Mouse (Mus musculus) macrophage (primary cell): ENCODE results near the gene Gm30191. TPM values are rescaled to one million over a fixed set of nuclear protein-coding genes. Genes with fewer than 3 reads are reported as not detected.
A peak's percentile ranks its signal among the peaks of the same experiment; 100 is the strongest.

ENCODE experiments used
- H3K27ac ChIP-seq: fragments of 350-480 bp; formaldehyde crosslinking; 2 replicates; pipeline ENCODE4 v1.9.0; 2021
- H3K36me3 ChIP-seq: fragments of 350-480 bp; formaldehyde crosslinking; 2 replicates; pipeline ENCODE4 v1.9.0; 2021; ENCODE audit errors: inconsistent target
- H3K4me3 ChIP-seq: fragments of 350-480 bp; formaldehyde crosslinking; 2 replicates; pipeline ENCODE4 v1.9.0; 2021; ENCODE audit errors: inconsistent target
- H3K79me2 ChIP-seq: fragments of 350-480 bp; formaldehyde crosslinking; 2 replicates; pipeline ENCODE4 v1.9.0; 2021; ENCODE audit errors: inconsistent target
- WGBS: methylation state at CpG from one replicate; pipeline ENCODE4 v1.1.7; 2026; ENCODE audit warnings: inconsistent platforms; ENCODE audit not compliant: missing documents; 5-methylcytosine and 5-hydroxymethylcytosine counted together
- polyA plus RNA-seq: library from polyadenylated mRNA; stranded (reverse); fragments of 250-400 nt; gene quantifications from 3 replicates; pipeline ENCODE4 v1.2.4, GENCODE M21; 2018; ENCODE audit warnings: inconsistent platforms

The Gm30191 gene
- polyA plus RNA-seq, 1 experiment from 2014 or later = not detected

- WGBS = 1% methylated on average over 57 of the region's 60 CpGs
- Histone ChIP-seq H3K36me3 (no peaks in the 10 kb centered on the region), H3K79me2 (no peaks in the 10 kb centered on the region), H3K27ac (no peak within 1 kb of the TSS), H3K4me3 (peak within 1 kb of the TSS; percentile 59)
Measured at GRCm38 (mm10) chr4:134245148-134245843, 1.4 kb upstream of the Gm30191 start, which contains the start of gene Zfp593. TSS of gene Zfp593 (minus strand) at chr4:134245592.

GRCm38 (mm10) chr4:134246256-134246655, 479 bp upstream of the Gm30191 start:
- H3K36me3 ChIP-seq = no peaks in the 10 kb centered on the region
- H3K27ac ChIP-seq = no peak overlapping the region
- no peak overlapping the region for H3K4me3 ChIP-seq
- H3K79me2 ChIP-seq = no peaks in the 10 kb centered on the region
- 68% methylated on average over 4 of the region's 4 CpGs for WGBS

- H3K27ac ChIP-seq = no peak overlapping the region
- H3K4me3 ChIP-seq = no peak overlapping the region
- no peaks in the 10 kb centered on the region for H3K36me3 ChIP-seq
- H3K79me2 ChIP-seq = no peaks in the 10 kb centered on the region
- WGBS = 10% methylated on average over 30 of the region's 30 CpGs
Measured at GRCm38 (mm10) chr4:134249651-134250050, 2.9 kb downstream of the Gm30191 start.

- 75% methylated on average over 27 of the region's 27 CpGs for WGBS
- H3K36me3 ChIP-seq = no peaks in the 10 kb centered on the region
- H3K27ac ChIP-seq = no peak overlapping the region
- no peak overlapping the region for H3K4me3 ChIP-seq
- no peaks in the 10 kb centered on the region for H3K79me2 ChIP-seq
Measured at GRCm38 (mm10) chr4:134250116-134250929, 3.6 kb downstream of the Gm30191 start.

- Histone ChIP-seq H3K4me3 (no peak overlapping the region), H3K27ac (no peak overlapping the region), H3K36me3 (no peaks in the 10 kb centered on the region), H3K79me2 (no peaks in the 10 kb centered on the region)
- 35% methylated on average over 10 of the region's 10 CpGs for WGBS
Measured at GRCm38 (mm10) chr4:134250930-134251240, 4.2 kb downstream of the Gm30191 start.

- 11% methylated on average over 89 of the region's 91 CpGs for WGBS
- no peaks in the 10 kb centered on the region for H3K79me2 ChIP-seq
- no peak overlapping the region for H3K4me3 ChIP-seq
- no peak overlapping the region for H3K27ac ChIP-seq
- H3K36me3 ChIP-seq = no peaks in the 10 kb centered on the region
Measured at GRCm38 (mm10) chr4:134251241-134252130, 4.8 kb downstream of the Gm30191 start.

GRCm38 (mm10) chr4:134252131-134252910, 5.6 kb downstream of the Gm30191 start:
- H3K4me3 ChIP-seq = no peak overlapping the region
- WGBS = 32% methylated on average over 22 of the region's 22 CpGs

GRCm38 (mm10) chr4:134252911-134253721, 6.4 kb downstream of the Gm30191 start:
- no peaks in the 10 kb centered on the region for H3K36me3 ChIP-seq
- H3K4me3 ChIP-seq = no peak overlapping the region
- 36% methylated on average over 15 of the region's 15 CpGs for WGBS
- H3K79me2 ChIP-seq = no peaks in the 10 kb centered on the region
- no peak overlapping the region for H3K27ac ChIP-seq

More at GRCm38 (mm10) chr4:134252131-134252910, 5.6 kb downstream of the Gm30191 start:
- Histone ChIP-seq H3K27ac (no peak overlapping the region), H3K36me3 (no peaks in the 10 kb centered on the region), H3K79me2 (no peaks in the 10 kb centered on the region)

GRCm38 (mm10) chr4:134253722-134254324, 7.1 kb downstream of the Gm30191 start, which contains the start of gene Grrp1:
TSS of gene Grrp1 (minus strand) at chr4:134254106.
- H3K36me3 ChIP-seq = no peaks in the 10 kb centered on the region
- H3K79me2 ChIP-seq = no peaks in the 10 kb centered on the region
- H3K4me3 ChIP-seq = no peak within 1 kb of the TSS
- WGBS = 20% methylated on average over 13 of the region's 13 CpGs
- H3K27ac ChIP-seq = no peak within 1 kb of the TSS

- H3K36me3 ChIP-seq = no peaks in the 10 kb centered on the region
- WGBS = 70% methylated on average over 3 of the region's 3 CpGs
- H3K27ac ChIP-seq = no peak overlapping the region
- no peak overlapping the region for H3K4me3 ChIP-seq
- no peaks in the 10 kb centered on the region for H3K79me2 ChIP-seq
Measured at GRCm38 (mm10) chr4:134254835-134255234, 8.1 kb downstream of the Gm30191 start.

- Histone ChIP-seq H3K4me3 (no peak overlapping the region), H3K27ac (no peak overlapping the region), H3K36me3 (no peaks in the 10 kb centered on the region), H3K79me2 (no peaks in the 10 kb centered on the region)
- 81% methylated on average over 4 of the region's 4 CpGs for WGBS
Measured at GRCm38 (mm10) chr4:134255854-134256253, 9.1 kb downstream of the Gm30191 start.

GRCm38 (mm10) chr4:134256407-134257197, 9.9 kb downstream of the Gm30191 start:
- Histone ChIP-seq H3K79me2 (no peaks in the 10 kb centered on the region), H3K36me3 (no peaks in the 10 kb centered on the region), H3K4me3 (no peak overlapping the region), H3K27ac (no peak overlapping the region)
- WGBS = 73% methylated on average over 16 of the region's 19 CpGs
